Mouse (Mus musculus) liver, embryonic 14.5 days (tissue): Measurements from ENCODE around the gene Suv39h2.

Experiments
- CTCF ChIP-seq: IDR thresholded peaks from 2 replicates; pipeline ENCODE4 v1.5.1; 2016; ENCODE audit warnings: antibody characterized with exemption, low read depth, control low read depth
- EP300 ChIP-seq: IDR thresholded peaks from 2 replicates; pipeline ENCODE4 v1.6.1; 2016; ENCODE audit warnings: antibody characterized with exemption, low read depth

GRCm38 (mm10) chr2:3444206-3444605 lies 30.6 kb downstream of the Suv39h2 start:
- TF ChIP-seq CTCF = no peak
- no peak for TF ChIP-seq EP300
